Mouse (Mus musculus) adrenal gland, adult 2 months (tissue): ENCODE data around the gene Dqx1. TPM values are rescaled to one million over a fixed set of nuclear protein-coding genes. Genes with fewer than 3 reads are reported as not detected.
A peak's percentile ranks its signal among the peaks of the same experiment; 100 is the strongest.

Experiments used
- DNase-seq: peaks from one replicate; pipeline ENCODE4 v3.0.0; 2021
- polyA plus RNA-seq: library from polyadenylated mRNA; depleted of rRNA; stranded (reverse); fragments of >200 nt; gene quantifications from 2 replicates; pipeline ENCODE4 v1.2.3, GENCODE M21; 2012
- total RNA-seq, 2 experiments: library from RNA; stranded (reverse); gene quantifications; 2 replicates each; pipeline ENCODE4 v1.2.3; 2021

Dqx1 gene
- total and polyA plus RNA-seq, 3 experiments = 2.1 to 2.6 (median 2.5) TPM

- DNase-seq = peak; percentile 87
Observed at GRCm38 (mm10) chr6:83033249-83034185, 24.1 kb upstream of the Dqx1 start, which contains the start of the genes Dok1 and Loxl3. Gene Dok1 (minus strand): TSS chr6:83033471. Gene Loxl3 (plus strand): TSS chr6:83034173.

GRCm38 (mm10) chr6:83034463-83035055, 23.1 kb upstream of the Dqx1 start:
- DNase-seq = no peak

GRCm38 (mm10) chr6:83037188-83037587, 20.5 kb upstream of the Dqx1 start:
- DNase-seq = no peak

GRCm38 (mm10) chr6:83038496-83039012, 19.1 kb upstream of the Dqx1 start:
- peak; percentile 97 for DNase-seq

DNA sequence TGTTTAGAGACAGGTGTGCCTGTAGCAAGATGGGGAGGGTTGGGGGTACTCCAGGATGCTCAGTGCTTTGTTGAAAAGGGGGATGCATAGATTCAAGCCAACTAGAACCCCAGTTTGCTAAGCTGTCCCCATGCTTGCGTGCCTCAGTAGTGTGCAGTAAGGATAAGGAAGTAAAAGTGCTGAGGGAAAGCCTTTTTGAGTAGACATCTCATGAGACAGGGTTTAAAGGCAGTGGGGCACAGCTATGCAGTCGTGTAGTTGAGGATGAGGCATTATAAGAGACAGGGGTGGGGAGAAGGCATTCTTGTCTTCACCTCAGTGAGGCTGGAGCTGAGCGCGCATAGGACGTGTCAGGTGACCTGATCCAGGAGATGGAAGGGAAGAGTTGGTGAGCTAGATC, 17.0 kb upstream of the Dqx1 start:
- no peak for DNase-seq

DNA sequence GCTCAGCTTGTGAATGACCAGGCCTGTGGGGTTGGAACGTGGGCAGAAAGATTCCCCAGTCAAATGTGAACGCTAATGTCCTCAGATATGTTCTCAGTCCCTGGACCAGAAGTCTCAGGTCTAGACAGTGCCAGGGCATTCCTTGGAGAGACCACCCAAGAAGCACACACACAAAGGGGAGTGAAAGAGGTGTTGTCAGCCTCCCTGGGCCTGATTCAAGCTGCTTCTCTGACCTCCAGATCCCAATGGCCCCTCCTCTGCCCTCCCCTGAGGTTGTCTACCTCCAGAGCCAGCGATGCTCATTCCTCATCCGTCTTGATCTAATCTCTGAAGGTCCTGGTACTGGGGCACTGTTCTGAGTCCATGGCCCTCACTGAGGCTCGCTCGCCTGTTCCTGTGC, 14.1 kb upstream of the Dqx1 start:
- DNase-seq = no peak

- no peak for DNase-seq
Observed at GRCm38 (mm10) chr6:83043993-83044392, 13.7 kb upstream of the Dqx1 start.

DNA sequence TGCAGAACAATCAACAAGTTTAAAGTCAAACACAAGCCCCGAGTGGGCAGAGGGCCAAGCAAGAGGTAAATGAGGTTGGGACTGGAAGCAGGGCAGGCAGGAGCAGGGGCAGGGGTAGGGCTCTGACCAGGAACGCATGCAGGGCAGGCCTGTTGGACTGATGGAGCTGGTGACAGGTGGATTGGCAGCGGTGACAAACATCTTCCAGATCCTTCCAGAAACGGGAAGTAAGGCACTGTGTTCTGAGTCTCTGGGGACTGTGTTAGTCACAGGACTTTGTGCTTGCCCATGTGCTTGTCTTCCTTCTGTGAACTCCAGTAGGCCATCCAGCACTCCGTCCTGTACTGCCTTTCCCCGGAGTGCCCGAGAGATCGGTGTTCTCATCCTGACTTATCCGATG, 12.9 kb upstream of the Dqx1 start:
- no peak for DNase-seq

GRCm38 (mm10) chr6:83049367-83049766, 8.3 kb upstream of the Dqx1 start:
- no peak for DNase-seq

GRCm38 (mm10) chr6:83053136-83053960, 4.3 kb upstream of the Dqx1 start:
- DNase-seq = peak; percentile 60

- DNase-seq = peak; percentile 98
Observed at GRCm38 (mm10) chr6:83054074-83054851, 3.4 kb upstream of the Dqx1 start, which contains the start of gene Aup1. Gene Aup1 (plus strand): TSS chr6:83054521.

- DNase-seq = no peak
Observed at GRCm38 (mm10) chr6:83054871-83055431, 2.7 kb upstream of the Dqx1 start, which contains the start of gene Htra2. Gene Htra2 (minus strand): TSS chr6:83055273.

- no peak for DNase-seq
Observed at GRCm38 (mm10) chr6:83058725-83059124, 1.1 kb downstream of the Dqx1 start.

GRCm38 (mm10) chr6:83065995-83066394, 8.4 kb downstream of the Dqx1 start:
- no peak for DNase-seq

DNA sequence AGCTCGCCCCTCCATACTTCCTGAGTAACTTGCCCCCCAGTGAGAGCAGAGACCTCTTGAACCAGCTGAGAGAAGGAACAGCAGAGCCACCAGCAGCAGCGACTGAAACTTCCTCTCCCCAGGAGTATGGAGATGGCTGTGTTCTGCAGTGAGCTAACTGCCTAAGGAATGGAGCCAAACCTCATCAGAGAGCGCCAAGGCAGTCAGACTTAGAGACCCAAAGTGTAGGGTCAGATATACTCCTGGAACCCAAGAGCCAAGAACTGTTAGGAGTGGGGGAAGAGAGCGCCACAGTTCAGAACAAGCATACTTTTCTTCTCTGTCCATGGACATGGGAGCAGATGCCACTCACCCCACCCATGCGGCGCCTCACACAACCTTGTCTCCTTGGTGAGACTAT, 8.8 kb downstream of the Dqx1 start:
- no peak for DNase-seq

- DNase-seq = no peak
Observed at GRCm38 (mm10) chr6:83068221-83068620, 10.6 kb downstream of the Dqx1 start.

GRCm38 (mm10) chr6:83068706-83069487, 11.3 kb downstream of the Dqx1 start:
- DNase-seq = no peak

DNA sequence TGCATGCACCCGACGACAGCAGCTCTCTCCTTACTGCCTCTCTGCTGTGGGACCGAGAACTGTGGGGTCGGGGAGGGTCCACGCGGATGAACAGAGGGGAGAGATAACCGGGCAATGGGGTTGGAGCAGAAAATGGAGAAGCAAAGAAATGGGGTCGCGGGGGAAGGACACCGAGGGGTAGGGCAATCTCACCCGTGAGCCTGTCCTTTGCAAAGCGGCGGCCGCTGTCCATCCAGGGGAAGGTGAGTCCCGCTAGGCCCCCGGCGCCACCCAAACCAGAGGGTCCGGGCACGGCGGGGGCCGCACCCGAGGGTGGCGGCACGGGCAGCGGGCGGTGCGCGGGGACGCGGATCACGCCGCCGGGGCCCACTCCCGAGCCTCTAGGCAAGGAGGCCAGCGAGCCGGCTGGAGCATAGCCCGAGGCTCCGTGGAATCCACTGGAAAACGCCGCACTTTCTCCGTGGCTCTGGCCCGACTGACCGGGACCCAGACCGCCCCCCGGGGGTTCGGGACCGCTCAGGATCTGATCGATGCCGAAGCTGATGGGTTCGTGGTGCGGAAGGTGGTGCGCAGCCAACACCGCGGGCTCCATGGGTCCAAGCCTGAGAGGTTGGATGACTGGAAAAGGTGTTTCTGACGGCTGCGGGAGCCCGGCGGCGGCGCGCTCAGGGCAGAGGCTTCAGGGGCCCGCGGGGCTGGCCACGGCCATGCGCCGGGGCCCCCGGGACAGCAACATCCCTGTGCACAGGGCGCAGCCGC, 12.0 kb downstream of the Dqx1 start:
- no peak for DNase-seq

GRCm38 (mm10) chr6:83070247-83070310, 12.4 kb downstream of the Dqx1 start, which contains the start of gene Tlx2:
Gene Tlx2 (minus strand): TSS chr6:83070293.
- DNase-seq = no peak
